Mouse (Mus musculus): ENCODE results near the gene Cdkal1.

DNA sequence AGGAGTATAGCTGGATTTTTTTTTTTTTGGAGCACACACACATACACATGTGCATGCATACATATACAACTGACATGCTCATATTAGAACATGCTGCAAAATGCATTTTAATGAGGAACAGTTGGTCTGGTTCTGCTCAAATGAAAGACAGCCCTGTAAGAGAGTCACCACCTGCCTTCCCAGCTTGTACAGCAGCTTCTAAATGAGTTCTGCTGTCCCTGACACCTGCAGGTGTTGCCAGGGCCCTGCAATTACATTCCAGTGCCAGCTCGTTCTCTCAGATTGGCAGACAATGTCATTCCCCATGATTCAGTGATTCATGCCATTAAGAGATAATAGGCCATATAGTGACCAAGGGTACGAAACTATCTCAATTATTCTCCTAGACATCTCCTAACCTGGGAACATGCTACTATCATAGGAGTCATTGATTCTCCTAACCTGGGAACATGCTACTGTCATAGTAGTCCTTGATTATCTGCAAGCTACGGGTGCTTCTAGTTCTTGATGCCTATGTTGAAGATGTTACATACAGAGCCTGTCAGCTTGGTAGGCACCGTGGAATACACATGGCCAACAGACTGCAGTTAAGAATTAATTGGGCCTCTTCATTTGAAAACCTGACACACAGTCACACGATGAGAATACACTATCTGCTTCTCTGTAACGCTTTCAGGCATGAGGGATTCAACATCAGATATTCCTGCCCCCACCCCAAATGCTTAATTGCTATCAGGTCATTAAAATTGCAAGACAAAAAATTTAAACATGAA lies 522.6 kb downstream of the Cdkal1 start:
- TF ChIP-seq CTCF (IDR thresholded peaks at IDR 0.05; ENCODE audit: low read depth) (no peak), EP300 (optimal IDR thresholded peaks at IDR 0.05) (no peak)
